Mouse (Mus musculus): Measurements from ENCODE around the gene Clec1a. TPM values are rescaled to one million over a fixed set of nuclear protein-coding genes. Genes with fewer than 3 reads are reported as not detected.
A peak's percentile ranks its signal among the peaks of the same experiment; 100 is the strongest.
"Not testable (repeated sequence)": the region's sequence is repeated elsewhere in the genome, so short reads cannot be mapped to it uniquely, and the experiment has no call there.

The Clec1a gene
- polyA plus RNA-seq (2015; fragmentation: Nextera tagmentation; extraction: Ambion mirVana): 0.65 and 1.0 TPM in 2 replicates

DNA sequence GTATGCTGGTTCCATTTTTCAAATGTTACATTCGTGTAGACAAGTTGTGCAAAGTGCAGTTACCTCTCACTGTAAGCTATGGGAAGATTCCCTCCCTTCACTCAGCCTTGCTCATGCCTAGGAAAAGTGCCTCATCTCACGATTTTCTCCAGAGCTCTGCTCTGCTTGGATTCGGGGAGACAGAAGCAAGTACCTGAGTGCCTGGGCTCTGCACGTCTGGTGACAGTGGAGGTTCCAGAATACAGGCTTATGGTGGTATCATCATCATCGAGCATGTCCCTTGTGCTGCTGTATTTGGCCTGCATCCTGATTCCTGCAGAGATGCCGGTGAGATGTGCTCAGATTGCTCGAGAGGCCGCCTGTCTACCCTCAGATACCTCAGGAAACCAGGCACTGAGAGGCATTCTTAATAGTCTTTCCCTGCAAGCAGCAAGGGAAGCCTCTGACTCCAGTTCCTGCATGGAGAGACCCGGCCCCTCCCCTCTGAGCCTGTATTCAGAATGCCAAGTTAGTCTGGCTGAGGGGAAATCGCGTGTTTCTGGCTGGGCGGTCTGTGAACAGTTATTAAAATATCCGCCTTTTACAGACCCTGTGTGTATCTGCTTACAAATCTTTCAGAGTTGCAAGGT is at the start of gene Clec1a:
TSS of gene Clec1a (minus strand) at position 590 of the 629 bp plus-strand sequence.
- H3K9ac ChIP-seq (replicated peaks): no peak within 1 kb of the TSS
- ATAC-seq (no peak), DNase-seq (peak; percentile 16)
- no peaks in the 10 kb centered on the region for H3K36me3 ChIP-seq (replicated peaks; ENCODE audit: insufficient read depth, low read length)
- H3K9me3 ChIP-seq (ENCODE audit: low read length): no peaks in the 10 kb centered on the region
- TF ChIP-seq CTCF (IDR thresholded peaks at IDR 0.05; ENCODE audit: low read depth) (no peak), EP300 (IDR thresholded peaks at IDR 0.05; ENCODE audit: low read depth) (no peak)
- no peaks in the 10 kb centered on the region for H3K27me3 ChIP-seq (ENCODE audit: insufficient read depth, low read length)
- H3K4me1 ChIP-seq (ENCODE audit: insufficient read depth): no peaks in the 10 kb centered on the region; the same call in 1 of the 2 replicates
- 48% methylated on average over 13 of the region's 13 CpGs for WGBS (ENCODE audit: insufficient replicate concordance)
- H3K4me2 ChIP-seq (ENCODE audit: low read depth, low read length): peak within 1 kb of the TSS; percentile 29; the same call in 1 of the 2 replicates
- no peak within 1 kb of the TSS for H3K27ac ChIP-seq (ENCODE audit: low read depth)
- H3K4me3 ChIP-seq (ENCODE audit: low read depth, low read length): no peak within 1 kb of the TSS

GRCm38 (mm10) chr6:129499516-129499915 is 47.7 kb upstream of the Clec1a start:
- H3K4me3 ChIP-seq (ENCODE audit: low read depth, low read length); ATAC-seq; H3K36me3 ChIP-seq (replicated peaks; ENCODE audit: insufficient read depth, low read length); H3K9me3 ChIP-seq (ENCODE audit: low read length); H3K4me1 ChIP-seq (ENCODE audit: insufficient read depth); H3K4me2 ChIP-seq (ENCODE audit: low read depth, low read length); H3K27me3 ChIP-seq (ENCODE audit: insufficient read depth, low read length); DNase-seq; H3K9ac ChIP-seq (replicated peaks); H3K27ac ChIP-seq (ENCODE audit: low read depth): not testable (repeated sequence)
- 58% methylated on average over 1 of the region's 1 CpGs for WGBS (ENCODE audit: insufficient replicate concordance)

- 63% methylated on average over 3 of the region's 3 CpGs for WGBS (ENCODE audit: insufficient replicate concordance)
- Histone ChIP-seq H3K4me1 (ENCODE audit: insufficient read depth) (0 out of 2 replicates have a peak, but pooled peaks cover 4% of the 10 kb centered on the region), H3K9ac (replicated peaks) (no peak overlapping the region), H3K36me3 (replicated peaks; ENCODE audit: insufficient read depth, low read length) (no peaks in the 10 kb centered on the region), H3K4me2 (ENCODE audit: low read depth, low read length) (no peak overlapping the region), H3K4me3 (ENCODE audit: low read depth, low read length) (no peak overlapping the region), H3K27me3 (ENCODE audit: insufficient read depth, low read length) (no peaks in the 10 kb centered on the region), H3K27ac (ENCODE audit: low read depth) (no peak overlapping the region), H3K9me3 (ENCODE audit: low read length) (no peaks in the 10 kb centered on the region)
- TF ChIP-seq CTCF (IDR thresholded peaks at IDR 0.05; ENCODE audit: low read depth) (no peak), EP300 (IDR thresholded peaks at IDR 0.05; ENCODE audit: low read depth) (no peak)
- no peak for DNase-seq
- ATAC-seq: peak; percentile 75
Observed at GRCm38 (mm10) chr6:129497345-129498218, 45.8 kb upstream of the Clec1a start.

DNA sequence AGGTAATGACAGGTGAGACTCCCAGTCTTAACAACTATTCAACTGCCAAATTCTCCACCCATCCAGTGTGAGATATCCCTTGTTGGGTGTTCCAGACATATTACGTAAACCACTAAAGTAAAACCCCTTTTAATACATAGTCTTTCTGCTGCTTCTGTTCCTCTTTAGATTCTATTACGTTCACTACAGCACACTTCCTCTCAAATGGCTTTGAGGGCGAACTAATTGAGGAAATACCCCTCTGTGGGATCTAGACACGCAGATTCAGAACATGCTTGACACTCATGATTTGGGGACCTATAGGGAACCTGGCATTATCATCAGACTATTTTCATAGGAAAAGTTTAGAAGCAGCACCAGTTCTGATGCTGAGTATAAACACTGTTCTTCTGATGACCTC is 43.1 kb upstream of the Clec1a start:
- no peak overlapping the region for H3K27ac ChIP-seq (ENCODE audit: low read depth)
- no peaks in the 10 kb centered on the region for H3K36me3 ChIP-seq (replicated peaks; ENCODE audit: insufficient read depth, low read length)
- no peak overlapping the region for H3K9ac ChIP-seq (replicated peaks)
- WGBS (ENCODE audit: insufficient replicate concordance): 35% methylated on average over 4 of the region's 4 CpGs
- H3K4me1 ChIP-seq (ENCODE audit: insufficient read depth): 0 out of 2 replicates have a peak, but pooled peaks cover 4% of the 10 kb centered on the region
- H3K4me2 ChIP-seq (ENCODE audit: low read depth, low read length): no peak overlapping the region
- DNase-seq (no peak), ATAC-seq (no peak)
- no peaks in the 10 kb centered on the region for H3K9me3 ChIP-seq (ENCODE audit: low read length)
- no peak overlapping the region for H3K4me3 ChIP-seq (ENCODE audit: low read depth, low read length)
- TF ChIP-seq CTCF (IDR thresholded peaks at IDR 0.05; ENCODE audit: low read depth): no peak
- TF ChIP-seq EP300 (IDR thresholded peaks at IDR 0.05; ENCODE audit: low read depth): no peak
- no peaks in the 10 kb centered on the region for H3K27me3 ChIP-seq (ENCODE audit: insufficient read depth, low read length)

DNA sequence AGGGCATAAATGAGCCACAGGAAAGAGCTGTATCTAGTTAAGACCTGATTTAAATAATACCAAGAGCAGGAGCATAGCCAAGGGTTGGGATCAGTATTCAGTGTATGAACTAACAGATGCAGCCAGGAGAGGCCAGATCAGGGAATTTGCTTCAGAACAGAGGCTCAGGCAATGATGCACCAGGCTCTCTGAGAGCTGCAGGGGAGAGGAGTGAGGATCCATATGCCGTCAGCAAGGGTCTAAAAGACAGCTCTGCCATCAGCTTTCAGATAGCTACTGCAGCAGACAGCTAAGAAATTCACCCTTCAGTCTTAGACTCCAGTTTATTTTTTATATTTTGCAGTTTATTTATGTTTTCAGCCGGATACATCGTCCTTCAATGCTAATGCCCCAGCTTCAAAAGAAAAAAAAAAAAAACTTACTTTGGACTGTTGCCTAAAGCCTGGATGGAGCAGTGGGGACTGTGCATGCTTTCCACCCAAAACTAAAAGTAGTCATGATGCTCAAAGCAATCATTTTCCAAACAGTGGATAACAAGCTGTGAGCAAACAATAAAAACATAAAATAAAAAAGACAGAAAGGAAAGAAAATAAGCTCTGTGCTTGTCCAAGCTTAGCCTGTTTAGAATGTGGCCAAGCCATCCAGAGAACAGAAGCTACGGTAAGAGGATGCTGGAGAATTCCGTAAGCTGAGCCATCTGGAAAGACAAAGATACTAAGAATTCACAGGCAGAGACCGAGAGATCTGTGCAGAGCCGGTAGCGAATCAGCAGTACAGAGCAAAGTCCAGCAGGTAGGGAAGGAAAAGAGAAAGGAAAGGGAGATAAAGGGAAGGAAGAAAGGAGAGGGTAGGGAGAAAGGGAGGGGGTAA is 28.5 kb upstream of the Clec1a start:
- ATAC-seq (no peak), DNase-seq (no peak)
- Histone ChIP-seq H3K9me3 (ENCODE audit: low read length) (no peaks in the 10 kb centered on the region), H3K9ac (replicated peaks) (no peak overlapping the region), H3K27me3 (ENCODE audit: insufficient read depth, low read length) (no peaks in the 10 kb centered on the region), H3K4me2 (ENCODE audit: low read depth, low read length) (no peak overlapping the region), H3K4me3 (ENCODE audit: low read depth, low read length) (no peak overlapping the region), H3K36me3 (replicated peaks; ENCODE audit: insufficient read depth, low read length) (no peaks in the 10 kb centered on the region), H3K27ac (ENCODE audit: low read depth) (no peak overlapping the region), H3K4me1 (ENCODE audit: insufficient read depth) (no peaks in the 10 kb centered on the region)
- TF ChIP-seq CTCF (IDR thresholded peaks at IDR 0.05; ENCODE audit: low read depth) (no peak), EP300 (IDR thresholded peaks at IDR 0.05; ENCODE audit: low read depth) (no peak)
- WGBS (ENCODE audit: insufficient replicate concordance): 74% methylated on average over 8 of the region's 8 CpGs
